Mouse (Mus musculus) liver, embryonic 14.5 days (tissue): ENCODE results near the gene 1110025L11Rik.
"Not testable (repeated sequence)": the region's sequence is repeated elsewhere in the genome, so short reads cannot be mapped to it uniquely, and the experiment has no call there.

ENCODE experiments used
- CTCF ChIP-seq: IDR thresholded peaks from 2 replicates; pipeline ENCODE4 v1.5.1; 2016; ENCODE audit warnings: antibody characterized with exemption, low read depth, control low read depth
- EP300 ChIP-seq: IDR thresholded peaks from 2 replicates; pipeline ENCODE4 v1.6.1; 2016; ENCODE audit warnings: antibody characterized with exemption, low read depth

DNA sequence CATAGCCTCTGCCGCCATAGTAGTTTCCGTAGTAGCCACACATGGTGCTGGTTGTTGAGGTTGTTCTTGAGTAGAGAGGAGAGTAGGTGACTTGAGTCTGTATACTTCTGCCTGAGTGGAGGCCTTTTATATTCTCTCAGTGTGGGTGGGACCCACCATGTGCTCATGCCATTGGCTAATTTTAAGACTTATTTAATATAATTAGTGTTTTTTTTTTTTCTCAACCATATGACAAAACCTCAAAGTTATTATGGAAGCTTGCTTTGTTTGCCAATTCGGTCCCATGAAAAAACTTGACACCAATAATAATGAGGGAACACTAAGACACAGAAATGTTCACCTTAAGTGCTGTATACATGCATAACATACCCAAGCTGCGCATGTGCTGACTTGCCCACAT is 22.4 kb downstream of the 1110025L11Rik start, which contains the start of gene Gm10228:
- TF ChIP-seq CTCF, EP300: not testable (repeated sequence)
